Mouse (Mus musculus): Measurements from ENCODE around the gene Dnajc19.

The Dnajc19 gene

GRCm38 (mm10) chr3:34028935-34029334 lies 52.2 kb downstream of the Dnajc19 start:
- DNase-seq, result no peak

- no peak for DNase-seq
These were observed 59.8 kb downstream of the Dnajc19 start for GRCm38 (mm10) chr3:34021259-34021828.

GRCm38 (mm10) chr3:34020382-34021258 lies 60.5 kb downstream of the Dnajc19 start:
- DNase-seq, result peak in 1 of 2 experiments; percentile 52

- peak; percentile 91 to 93 for DNase-seq
These were observed 61.4 kb downstream of the Dnajc19 start, which contains the start of gene Fxr1 for GRCm38 (mm10) chr3:34019540-34020381. Gene Fxr1, plus strand, starts transcription at chr3:34019943.

- no peak for DNase-seq
These were observed 72.9 kb downstream of the Dnajc19 start for GRCm38 (mm10) chr3:34008191-34008590.

- DNase-seq, result no peak
These were observed 73.5 kb downstream of the Dnajc19 start for GRCm38 (mm10) chr3:34007611-34008010.

- DNase-seq, result no peak
These were observed 74.3 kb downstream of the Dnajc19 start for GRCm38 (mm10) chr3:34006824-34007223.

GRCm38 (mm10) chr3:34006301-34006700 lies 74.8 kb downstream of the Dnajc19 start:
- DNase-seq, result peak in 1 of 2 experiments; percentile 13

Measured in kidney, postnatal 36 days (tissue).